Mouse (Mus musculus) ES-Bruce4 (cell line): ENCODE measurements around the gene Lamtor3. TPM values are rescaled to one million over a fixed set of nuclear protein-coding genes. Genes with fewer than 3 reads are reported as not detected.
"Not testable (repeated sequence)": the region's sequence is repeated elsewhere in the genome, so short reads cannot be mapped to it uniquely, and the experiment has no call there.

Source experiments
- H3K27ac ChIP-seq: 2 replicates; pipeline ENCODE4 v1.5.1; 2012; ENCODE audit warnings: low read length, inconsistent platforms; ENCODE audit not compliant: insufficient read depth
- H3K27me3 ChIP-seq: 2 replicates; pipeline ENCODE4 v1.6.1; 2012; ENCODE audit warnings: mild to moderate bottlenecking, low read length, inconsistent platforms; ENCODE audit not compliant: control insufficient read depth, poor library complexity, insufficient read depth, severe bottlenecking
- H3K36me3 ChIP-seq: 2 replicates; pipeline ENCODE4 v1.6.1; 2012; ENCODE audit warnings: inconsistent platforms, mild to moderate bottlenecking, low read length, moderate library complexity; ENCODE audit not compliant: control insufficient read depth, poor library complexity, insufficient read depth, severe bottlenecking
- H3K4me1 ChIP-seq: one replicate; pipeline ENCODE4 v1.8.1; 2011; ENCODE audit warnings: low read length; ENCODE audit not compliant: control insufficient read depth, insufficient read depth
- H3K4me3 ChIP-seq: 2 replicates; pipeline ENCODE4 v1.5.1; 2011; ENCODE audit warnings: low read depth, mild to moderate bottlenecking, low read length
- H3K9ac ChIP-seq: 2 replicates; pipeline ENCODE4 v1.6.1; 2012; ENCODE audit warnings: low read depth, mild to moderate bottlenecking, inconsistent platforms; ENCODE audit not compliant: poor library complexity, severe bottlenecking
- H3K9me3 ChIP-seq: replicated peaks from 2 replicates; pipeline ENCODE4 v1.6.1; 2012; ENCODE audit warnings: mild to moderate bottlenecking, low read length, inconsistent platforms; ENCODE audit not compliant: control insufficient read depth, poor library complexity, insufficient read depth, severe bottlenecking
- CTCF ChIP-seq: IDR thresholded peaks from one replicate; pipeline ENCODE4 v1.8.1; 2011; ENCODE audit warnings: low read depth, low read length
- EP300 ChIP-seq: IDR thresholded peaks from 2 replicates; pipeline ENCODE4 v1.6.1; 2011; ENCODE audit warnings: low read depth, low read length; ENCODE audit not compliant: insufficient read depth
- POLR2A ChIP-seq: IDR thresholded peaks from one replicate; pipeline ENCODE4 v1.8.1; 2011; ENCODE audit warnings: low read length; ENCODE audit not compliant: insufficient read depth
- polyA plus RNA-seq: library from polyadenylated mRNA; stranded (reverse); fragments of >200 nt; gene quantifications from 2 replicates; pipeline ENCODE4 v1.2.4, GENCODE M21; 2011; ENCODE audit warnings: low read depth; ENCODE audit not compliant: missing spikeins, insufficient read depth, insufficient read length

The Lamtor3 gene
- polyA plus RNA-seq, 1 experiment, result 47.1 TPM

- H3K27me3 ChIP-seq, result no peaks in the 10 kb centered on the region
- H3K9me3 ChIP-seq, result no peaks in the 10 kb centered on the region
- H3K9ac ChIP-seq, result no peak overlapping the region
Measured at GRCm38 (mm10) chr3:137900149-137900548, 18.2 kb upstream of the Lamtor3 start.

GRCm38 (mm10) chr3:137913093-137913492, 5.2 kb upstream of the Lamtor3 start:
- H3K4me3 ChIP-seq, result no peak overlapping the region
- TF ChIP-seq POLR2A, result no peak
- TF ChIP-seq CTCF, result no peak
- no peak for TF ChIP-seq EP300

More at GRCm38 (mm10) chr3:137900149-137900548, 18.2 kb upstream of the Lamtor3 start:
- Histone ChIP-seq H3K4me3 (no peak overlapping the region), H3K4me1 (no peaks in the 10 kb centered on the region), H3K36me3 (peaks cover 2% of the 10 kb centered on the region), H3K27ac (no peak overlapping the region)
- TF ChIP-seq CTCF (no peak), POLR2A (no peak), EP300 (no peak)

GRCm38 (mm10) chr3:137914567-137914966, 3.7 kb upstream of the Lamtor3 start:
- H3K27me3 ChIP-seq, H3K4me3 ChIP-seq, H3K9ac ChIP-seq, H3K9me3 ChIP-seq, H3K36me3 ChIP-seq, H3K27ac ChIP-seq, H3K4me1 ChIP-seq: not testable (repeated sequence)

More at GRCm38 (mm10) chr3:137913093-137913492, 5.2 kb upstream of the Lamtor3 start:
- Histone ChIP-seq H3K27me3 (no peaks in the 10 kb centered on the region), H3K27ac (no peak overlapping the region), H3K4me1 (no peaks in the 10 kb centered on the region), H3K9ac (no peak overlapping the region), H3K36me3 (no peaks in the 10 kb centered on the region), H3K9me3 (no peaks in the 10 kb centered on the region)

DNA sequence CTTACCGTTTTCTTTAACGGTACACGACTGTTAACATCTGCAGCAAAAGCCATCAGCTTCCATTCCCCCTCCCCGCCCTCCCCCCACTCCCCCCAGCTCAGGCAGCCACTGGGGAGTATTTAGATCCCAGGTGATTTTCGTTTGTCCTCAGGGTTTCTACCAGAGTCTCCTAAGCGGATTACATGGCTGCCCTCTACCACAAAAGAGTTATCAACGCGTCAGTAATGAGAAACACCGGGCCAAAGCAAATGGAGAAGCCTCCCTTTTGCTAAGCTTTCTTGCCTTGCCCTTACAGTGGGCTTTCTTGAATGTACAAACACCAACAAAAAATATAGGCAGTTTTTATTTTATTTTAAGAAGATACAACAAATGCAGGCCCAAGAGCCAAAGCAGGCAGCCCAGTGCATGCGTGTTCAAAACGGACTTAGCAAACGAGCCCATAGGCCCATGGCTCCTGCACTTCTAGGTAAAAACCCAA, 573 bp upstream of the Lamtor3 start:
- H3K27me3 ChIP-seq, result no peaks in the 10 kb centered on the region
- H3K9ac ChIP-seq, result peak overlapping the region; percentile 58
- peaks cover 7% of the 10 kb centered on the region; the same call in 1 of the 2 replicates for H3K36me3 ChIP-seq
- peak overlapping the region; percentile 87 for H3K27ac ChIP-seq
- H3K9me3 ChIP-seq, result no peaks in the 10 kb centered on the region
- peak overlapping the region; percentile 75 for H3K4me3 ChIP-seq
- H3K4me1 ChIP-seq, result no peaks in the 10 kb centered on the region
- TF ChIP-seq EP300 (no peak), CTCF (no peak)

- H3K9ac ChIP-seq, result peak overlapping the region; percentile 58
- H3K9me3 ChIP-seq, result no peaks in the 10 kb centered on the region
- H3K4me3 ChIP-seq, result peak overlapping the region; percentile 75
- H3K27me3 ChIP-seq, result no peaks in the 10 kb centered on the region
- H3K36me3 ChIP-seq, result peaks cover 7% of the 10 kb centered on the region; the same call in 1 of the 2 replicates
- H3K27ac ChIP-seq, result peak overlapping the region; percentile 5; the same call in 1 of the 2 replicates
- TF ChIP-seq CTCF (no peak), POLR2A (no peak), EP300 (no peak)
- H3K4me1 ChIP-seq, result no peaks in the 10 kb centered on the region
Measured at GRCm38 (mm10) chr3:137918932-137919311, 616 bp downstream of the Lamtor3 start.

DNA sequence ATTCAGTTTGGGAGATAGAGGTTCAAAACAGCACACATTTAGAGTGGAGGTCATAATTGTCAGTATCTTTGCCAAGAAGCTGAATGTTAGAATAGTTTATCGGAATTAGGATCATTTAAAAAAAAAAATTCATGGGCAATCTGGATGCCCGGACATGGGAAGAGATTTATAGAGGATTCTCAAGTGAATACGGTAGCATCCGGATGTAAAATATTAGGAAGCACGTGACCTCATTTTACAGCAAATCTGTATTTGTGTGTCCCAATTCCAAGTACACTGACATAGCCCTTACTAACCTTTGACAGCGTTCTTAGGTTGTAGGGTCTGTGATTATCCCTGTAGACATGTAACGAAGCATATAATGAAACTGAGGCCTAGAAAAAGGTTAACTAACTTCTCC, 1.1 kb downstream of the Lamtor3 start:
- H3K4me1 ChIP-seq, result no peaks in the 10 kb centered on the region
- H3K4me3 ChIP-seq, result peak overlapping the region; percentile 75; the same call in 1 of the 2 replicates
- TF ChIP-seq CTCF (no peak), EP300 (no peak), POLR2A (no peak)
- H3K27me3 ChIP-seq, result no peaks in the 10 kb centered on the region
- peak overlapping the region; percentile 58 for H3K9ac ChIP-seq
- H3K27ac ChIP-seq, result peak overlapping the region; percentile 5; the same call in 1 of the 2 replicates
- no peaks in the 10 kb centered on the region for H3K9me3 ChIP-seq
- peaks cover 7% of the 10 kb centered on the region; the same call in 1 of the 2 replicates for H3K36me3 ChIP-seq
